Mouse (Mus musculus) lung, embryonic 16.5 days (tissue): ENCODE data around the gene Ackr2. TPM values are rescaled to one million over a fixed set of nuclear protein-coding genes. Genes with fewer than 3 reads are reported as not detected.

Experiments
- polyA plus RNA-seq: library from polyadenylated mRNA; unstranded; fragments of >200 nt; fragmentation: Nextera tagmentation; extraction: Ambion mirVana; gene quantifications from 2 replicates; pipeline ENCODE4 v1.2.1, GENCODE M21; 2015

Ackr2 gene
- polyA plus RNA-seq, 1 experiment from 2014 or later = 2.9 TPM

Other genes with a start within 250 kb of the Ackr2 start
- 9.2 and 10.0 TPM in 2 replicates for gene Sec22c, start 192.9 kb upstream of the Ackr2 start, polyA plus RNA-seq
- 94.0 and 104 TPM in 2 replicates for gene Ss18l2, start 188.0 kb upstream of the Ackr2 start, polyA plus RNA-seq
- gene Nktr, start 179.2 kb upstream of the Ackr2 start, polyA plus RNA-seq = 61.9 and 69.5 TPM in 2 replicates
- 7.3 and 7.4 TPM in 2 replicates for gene Zfp651, start 139.0 kb upstream of the Ackr2 start, polyA plus RNA-seq
- 0.57 and 2.2 TPM in 2 replicates for gene Klhl40, start 120.7 kb upstream of the Ackr2 start, polyA plus RNA-seq
- 1.4 and 2.4 TPM in 2 replicates for gene Hhatl, start 105.8 kb upstream of the Ackr2 start, polyA plus RNA-seq
- 2.0 and 2.4 TPM in 2 replicates for gene Ccdc13, start 58.9 kb upstream of the Ackr2 start, polyA plus RNA-seq
- gene Higd1a, start 40.0 kb upstream of the Ackr2 start, polyA plus RNA-seq = 152 and 166 TPM in 2 replicates
- gene Cyp8b1, start 17.9 kb downstream of the Ackr2 start, polyA plus RNA-seq = 0.28 TPM in 1 of 2 replicates, not detected in the other
- 2.4 and 2.7 TPM in 2 replicates for gene Fam198a, start 52.6 kb downstream of the Ackr2 start, polyA plus RNA-seq
- gene Pomgnt2, start 98.8 kb downstream of the Ackr2 start, polyA plus RNA-seq = 11.5 and 12.1 TPM in 2 replicates
- gene Snrk, start 218.9 kb downstream of the Ackr2 start, polyA plus RNA-seq = 93.3 and 96.3 TPM in 2 replicates